Mouse (Mus musculus) 3134 (cell line): Measurements from ENCODE around the gene Rpl5.
A peak's percentile ranks its signal among the peaks of the same experiment; 100 is the strongest.

Source experiments
- DNase-seq: peaks from one replicate; pipeline ENCODE4 v3.0.0-alpha.2; 2011; ENCODE audit warnings: low spot score; ENCODE audit not compliant: insufficient read length; ENCODE audit errors: extremely low read depth

The Rpl5 gene

DNA sequence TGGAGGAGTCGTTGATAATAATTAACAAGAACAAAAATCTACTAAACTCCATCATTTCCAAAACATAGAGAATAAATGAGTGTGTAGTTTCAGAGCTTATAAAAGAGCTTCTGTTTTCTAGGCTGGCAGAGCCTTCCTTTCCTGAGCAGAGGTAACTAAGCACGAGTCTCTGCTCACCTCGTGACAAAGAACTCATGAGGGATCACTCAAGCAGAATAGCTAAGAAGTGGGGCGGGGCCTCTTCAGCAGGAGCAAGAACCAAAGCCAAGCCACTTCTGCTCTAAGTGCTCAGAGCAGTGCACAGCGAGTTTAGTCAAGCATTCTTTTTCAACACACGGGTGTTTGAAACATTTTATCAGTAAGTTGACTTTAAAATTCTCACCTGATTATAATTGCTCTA is 40.9 kb downstream of the Rpl5 start:
- DNase-seq = no peak

DNA sequence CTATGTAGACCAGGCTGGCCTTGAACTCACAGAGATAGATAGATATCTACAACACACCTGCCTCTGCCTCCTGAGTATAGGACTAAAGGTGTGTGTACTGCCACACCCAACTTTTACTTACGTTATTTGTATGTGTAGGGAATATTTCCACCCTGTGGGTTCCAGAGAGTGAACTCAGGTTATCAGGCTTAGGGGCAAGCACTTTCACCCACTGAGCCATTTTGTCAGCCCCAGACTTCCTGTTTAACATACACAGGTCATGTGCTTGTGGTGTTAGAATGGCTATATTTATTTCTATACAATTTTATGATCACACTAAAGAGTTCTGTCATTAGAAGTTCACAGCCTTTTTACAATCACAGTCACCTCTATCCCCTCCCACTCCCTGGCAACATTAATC is 42.6 kb downstream of the Rpl5 start:
- no peak for DNase-seq

DNA sequence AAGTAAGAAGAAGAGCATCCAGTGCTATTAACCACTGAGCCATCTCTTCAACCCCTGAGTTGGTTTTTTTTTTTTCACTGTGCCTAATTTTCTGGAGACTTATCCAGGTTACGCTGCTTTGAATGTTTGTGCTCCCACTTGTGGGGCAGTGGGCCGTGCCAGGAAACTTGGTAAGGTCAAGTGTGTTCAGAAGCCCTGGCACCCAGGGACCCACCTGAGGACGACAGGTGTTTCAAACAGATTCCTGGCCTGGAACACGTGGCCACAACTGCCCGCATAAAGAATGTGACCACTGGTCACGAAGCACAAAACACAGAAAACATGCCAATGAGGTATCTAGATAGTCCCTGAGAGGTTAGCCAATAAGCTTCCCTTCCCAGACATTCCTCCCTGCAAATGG is 43.2 kb downstream of the Rpl5 start:
- DNase-seq = no peak

DNA sequence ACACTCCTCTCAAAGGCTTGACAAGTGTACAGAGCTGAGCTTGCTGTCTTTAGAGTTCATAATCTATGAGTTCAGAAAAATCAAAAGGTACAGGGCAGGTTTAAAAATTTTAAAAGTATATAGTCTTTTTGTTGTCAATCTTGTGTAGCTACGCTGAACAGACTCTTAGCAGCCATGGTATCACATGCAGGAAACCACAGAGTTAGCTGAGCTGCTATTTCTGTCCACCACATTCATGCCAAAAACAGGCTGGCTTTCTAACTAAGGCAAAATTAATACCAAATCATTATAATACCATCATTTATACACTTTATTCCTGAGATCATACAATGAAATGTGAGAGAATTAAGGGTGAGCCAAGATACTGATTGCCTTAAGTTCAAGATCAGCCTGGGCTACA is 46.2 kb downstream of the Rpl5 start:
- no peak for DNase-seq

DNA sequence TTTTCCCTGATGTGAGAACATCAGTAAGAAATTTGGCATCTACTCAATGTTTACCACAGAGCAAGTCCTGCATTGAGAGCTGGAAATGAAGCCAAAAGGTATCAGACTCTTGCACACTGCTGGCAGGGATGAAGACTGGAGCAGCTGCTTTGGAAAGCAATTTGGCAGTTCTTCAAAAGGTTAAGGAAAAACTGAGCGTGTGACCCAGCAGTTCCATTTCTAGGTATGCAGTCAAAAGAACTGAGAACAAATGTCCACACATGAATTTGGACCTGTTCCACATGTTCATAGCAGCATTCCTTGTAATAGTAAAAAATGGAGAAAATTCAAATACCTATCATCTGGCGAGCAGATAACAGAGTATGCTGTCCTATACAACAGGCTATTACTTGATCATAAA is 47.2 kb downstream of the Rpl5 start:
- DNase-seq = peak; percentile 68

DNA sequence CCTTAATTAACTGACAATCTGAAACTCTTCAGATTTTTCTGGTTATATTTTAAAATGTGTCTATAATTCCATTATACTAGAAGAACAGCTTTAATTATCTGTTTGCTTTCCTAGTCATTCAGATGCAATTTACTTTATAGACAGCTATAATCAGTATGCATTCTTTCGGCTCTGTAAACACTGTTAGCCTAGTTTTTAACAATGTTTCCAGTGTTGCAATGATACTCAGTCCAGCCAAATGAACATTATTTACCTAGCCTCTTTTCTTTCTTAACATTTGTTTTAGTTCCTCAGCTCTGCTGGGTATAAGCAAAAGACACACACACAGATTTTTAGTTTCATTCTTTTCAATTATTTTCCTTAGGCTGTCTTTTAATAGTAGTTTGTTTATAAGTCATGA is 48.6 kb downstream of the Rpl5 start:
- no peak for DNase-seq

DNA sequence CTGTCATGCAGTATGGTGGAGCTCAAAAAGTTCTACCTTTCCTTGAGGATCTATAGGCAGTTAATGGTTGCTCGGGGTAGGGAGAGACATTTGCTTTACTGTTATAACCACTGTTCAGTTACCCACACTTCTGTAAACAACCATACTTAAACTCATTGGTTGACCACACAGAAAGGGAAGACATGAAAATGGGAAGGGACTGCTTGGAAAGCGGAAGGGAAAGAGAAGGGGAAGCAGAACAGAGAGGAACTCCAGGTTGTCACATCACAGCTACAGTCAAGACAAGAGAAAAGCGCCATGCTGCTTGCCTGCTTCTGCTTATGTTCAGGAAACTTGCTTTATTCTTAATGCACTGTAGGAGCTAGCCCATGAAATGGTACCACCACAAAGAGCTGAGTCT is 49.3 kb downstream of the Rpl5 start:
- DNase-seq = no peak

DNA sequence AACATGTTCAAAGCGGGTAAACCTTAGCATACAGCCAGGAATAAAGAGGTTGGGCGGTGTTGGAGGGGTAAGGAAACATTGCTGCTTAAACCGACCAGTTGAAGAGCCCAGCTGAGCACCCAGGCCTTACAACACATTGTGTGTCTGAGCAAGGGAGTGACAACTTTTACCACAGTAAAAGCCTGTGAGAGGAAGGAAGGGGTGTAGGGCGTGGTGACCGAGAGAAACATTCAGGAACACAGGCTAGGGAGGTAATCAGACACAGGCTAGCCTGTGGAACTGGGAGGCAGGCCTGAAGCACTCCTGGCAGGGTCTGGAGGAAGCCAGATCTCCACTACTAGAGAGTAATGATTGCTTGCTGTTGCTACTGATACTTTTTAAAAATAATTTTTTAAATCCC is 50.3 kb downstream of the Rpl5 start:
- no peak for DNase-seq
